Mouse (Mus musculus): Measurements from ENCODE around the gene Tmem258. TPM values are rescaled to one million over a fixed set of nuclear protein-coding genes. Genes with fewer than 3 reads are reported as not detected.

Tmem258 gene
- total and polyA plus RNA-seq, 2 experiments from 2014 or later = 188 to 368 TPM

- H3K36me3 ChIP-seq (replicated peaks; ENCODE audit: control insufficient read depth, insufficient read depth, low read length) = peaks cover 83% of the 10 kb centered on the region
- WGBS = 42% methylated on average over 2 of the region's 2 CpGs
- no peak overlapping the region for H3K4me2 ChIP-seq (ENCODE audit: low read depth, low read length)
- ATAC-seq (ENCODE audit: insufficient read depth, low read depth) (0 out of 2 replicates have a peak, but pooled peaks have one; percentile 53), DNase-seq (ENCODE audit: low spot score) (peak; percentile 62)
- no peak overlapping the region for H3K4me3 ChIP-seq (ENCODE audit: low read depth, low read length)
- H3K27me3 ChIP-seq (ENCODE audit: control insufficient read depth, insufficient read depth, low read length) = no peaks in the 10 kb centered on the region
- H3K27ac ChIP-seq (ENCODE audit: low read depth) = no peak overlapping the region
- peak; percentile 73 for TF ChIP-seq CTCF (IDR thresholded peaks at IDR 0.05; ENCODE audit: low read depth)
- TF ChIP-seq EP300 (IDR thresholded peaks at IDR 0.05; ENCODE audit: low read depth) = no peak
- H3K4me1 ChIP-seq (ENCODE audit: control insufficient read depth, insufficient read depth) = no peaks in the 10 kb centered on the region
- no peak overlapping the region for H3K9ac ChIP-seq (replicated peaks; ENCODE audit: low read depth, low read length)
- H3K9me3 ChIP-seq (replicated peaks; ENCODE audit: control insufficient read depth, low read length) = no peaks in the 10 kb centered on the region
These were observed 13.0 kb upstream of the Tmem258 start for GRCm38 (mm10) chr19:10190796-10191195.

DNA sequence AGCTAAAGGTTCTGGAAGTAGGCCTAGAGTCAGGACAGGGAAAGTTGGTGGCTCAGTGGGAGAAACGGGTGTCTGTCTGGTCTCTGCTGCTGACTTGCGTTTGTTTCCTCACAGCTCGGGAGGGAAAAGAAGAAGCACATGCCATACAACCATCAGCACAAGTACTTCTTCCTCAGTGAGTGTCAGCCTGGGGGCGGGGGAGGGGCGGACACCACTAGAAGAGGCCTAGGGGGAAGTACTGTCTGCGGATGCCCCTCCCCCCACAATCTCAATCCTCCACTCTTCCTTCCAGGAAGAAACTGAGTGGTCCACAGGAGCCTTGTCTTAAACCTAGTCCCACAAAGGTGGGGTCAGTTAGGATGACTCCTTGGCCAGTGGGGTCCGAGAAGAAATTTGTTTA lies 12.5 kb upstream of the Tmem258 start:
- no peaks in the 10 kb centered on the region for H3K9me3 ChIP-seq (replicated peaks; ENCODE audit: control insufficient read depth, low read length)
- no peak overlapping the region for H3K4me3 ChIP-seq (ENCODE audit: low read depth, low read length)
- 54% methylated on average over 7 of the region's 7 CpGs for WGBS
- no peak overlapping the region for H3K9ac ChIP-seq (replicated peaks; ENCODE audit: low read depth, low read length)
- H3K4me1 ChIP-seq (ENCODE audit: control insufficient read depth, insufficient read depth) = no peaks in the 10 kb centered on the region
- TF ChIP-seq CTCF (IDR thresholded peaks at IDR 0.05; ENCODE audit: low read depth) (no peak), EP300 (IDR thresholded peaks at IDR 0.05; ENCODE audit: low read depth) (no peak)
- DNase-seq (ENCODE audit: low spot score) (no peak), ATAC-seq (ENCODE audit: insufficient read depth, low read depth) (no peak)
- H3K27me3 ChIP-seq (ENCODE audit: control insufficient read depth, insufficient read depth, low read length) = no peaks in the 10 kb centered on the region
- H3K4me2 ChIP-seq (ENCODE audit: low read depth, low read length) = no peak overlapping the region
- peaks cover 78% of the 10 kb centered on the region for H3K36me3 ChIP-seq (replicated peaks; ENCODE audit: control insufficient read depth, insufficient read depth, low read length)
- H3K27ac ChIP-seq (ENCODE audit: low read depth) = no peak overlapping the region

DNA sequence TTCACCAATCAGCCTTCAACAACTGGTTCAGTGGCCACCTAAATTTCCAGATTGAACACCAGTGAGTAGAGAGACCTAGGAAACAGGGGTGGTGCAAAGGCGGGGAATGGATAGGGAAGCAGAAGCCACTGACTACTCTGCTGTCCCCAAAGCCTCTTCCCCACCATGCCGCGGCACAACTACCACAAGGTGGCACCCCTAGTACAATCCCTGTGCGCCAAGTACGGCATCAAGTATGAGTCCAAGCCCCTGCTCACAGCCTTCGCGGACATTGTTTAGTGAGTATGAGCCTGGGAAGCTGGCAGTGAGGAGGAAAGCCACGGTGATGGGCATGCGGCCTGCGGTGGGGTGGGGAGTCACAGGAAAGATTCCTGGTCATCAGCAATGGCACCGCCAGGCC lies 9.5 kb upstream of the Tmem258 start:
- H3K4me1 ChIP-seq (ENCODE audit: control insufficient read depth, insufficient read depth) = no peaks in the 10 kb centered on the region
- 84% methylated on average over 11 of the region's 11 CpGs for WGBS
- TF ChIP-seq CTCF (IDR thresholded peaks at IDR 0.05; ENCODE audit: low read depth) (no peak), EP300 (IDR thresholded peaks at IDR 0.05; ENCODE audit: low read depth) (no peak)
- no peak overlapping the region for H3K4me3 ChIP-seq (ENCODE audit: low read depth, low read length)
- H3K4me2 ChIP-seq (ENCODE audit: low read depth, low read length) = no peak overlapping the region
- no peaks in the 10 kb centered on the region for H3K9me3 ChIP-seq (replicated peaks; ENCODE audit: control insufficient read depth, low read length)
- ATAC-seq (ENCODE audit: insufficient read depth, low read depth) = no peak
- H3K27ac ChIP-seq (ENCODE audit: low read depth) = no peak overlapping the region
- peaks cover 51% of the 10 kb centered on the region for H3K36me3 ChIP-seq (replicated peaks; ENCODE audit: control insufficient read depth, insufficient read depth, low read length)
- no peak overlapping the region for H3K9ac ChIP-seq (replicated peaks; ENCODE audit: low read depth, low read length)
- no peaks in the 10 kb centered on the region for H3K27me3 ChIP-seq (ENCODE audit: control insufficient read depth, insufficient read depth, low read length)
- no peak for DNase-seq (ENCODE audit: low spot score)

DNA sequence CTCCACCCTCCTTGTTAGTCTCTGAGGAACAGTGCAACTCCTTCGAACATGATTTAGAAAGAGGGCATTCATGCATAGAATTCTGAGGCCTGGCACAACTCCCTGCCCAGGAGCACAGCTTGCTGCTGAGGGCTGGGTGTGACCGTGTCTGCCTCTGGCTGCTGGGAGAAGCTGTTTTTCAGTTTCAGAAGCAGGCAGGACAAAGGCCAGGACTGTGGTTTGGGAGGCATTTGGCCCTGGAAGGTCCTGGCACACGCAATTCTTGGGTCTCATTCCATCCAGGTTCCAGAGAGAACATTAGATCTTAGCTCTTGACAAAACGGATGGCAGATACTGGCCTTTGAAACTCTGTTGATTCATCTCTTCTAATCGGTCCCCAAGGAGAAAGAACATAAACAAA lies 8.6 kb upstream of the Tmem258 start:
- Histone ChIP-seq H3K4me2 (ENCODE audit: low read depth, low read length) (no peak overlapping the region), H3K27me3 (ENCODE audit: control insufficient read depth, insufficient read depth, low read length) (no peaks in the 10 kb centered on the region), H3K9ac (replicated peaks; ENCODE audit: low read depth, low read length) (no peak overlapping the region), H3K9me3 (replicated peaks; ENCODE audit: control insufficient read depth, low read length) (no peaks in the 10 kb centered on the region), H3K27ac (ENCODE audit: low read depth) (no peak overlapping the region), H3K4me1 (ENCODE audit: control insufficient read depth, insufficient read depth) (no peaks in the 10 kb centered on the region), H3K36me3 (replicated peaks; ENCODE audit: control insufficient read depth, insufficient read depth, low read length) (peaks cover 51% of the 10 kb centered on the region), H3K4me3 (ENCODE audit: low read depth, low read length) (no peak overlapping the region)
- no peak for DNase-seq (ENCODE audit: low spot score)
- WGBS = 73% methylated on average over 5 of the region's 5 CpGs
- ATAC-seq (ENCODE audit: insufficient read depth, low read depth) = no peak
- no peak for TF ChIP-seq CTCF (IDR thresholded peaks at IDR 0.05; ENCODE audit: low read depth)
- no peak for TF ChIP-seq EP300 (IDR thresholded peaks at IDR 0.05; ENCODE audit: low read depth)

- Histone ChIP-seq H3K36me3 (replicated peaks; ENCODE audit: control insufficient read depth, insufficient read depth, low read length) (peaks cover 50% of the 10 kb centered on the region), H3K27ac (ENCODE audit: low read depth) (no peak overlapping the region), H3K4me1 (ENCODE audit: control insufficient read depth, insufficient read depth) (no peaks in the 10 kb centered on the region), H3K9ac (replicated peaks; ENCODE audit: low read depth, low read length) (no peak overlapping the region), H3K4me2 (ENCODE audit: low read depth, low read length) (no peak overlapping the region), H3K27me3 (ENCODE audit: control insufficient read depth, insufficient read depth, low read length) (no peaks in the 10 kb centered on the region), H3K4me3 (ENCODE audit: low read depth, low read length) (no peak overlapping the region), H3K9me3 (replicated peaks; ENCODE audit: control insufficient read depth, low read length) (no peaks in the 10 kb centered on the region)
- TF ChIP-seq EP300 (IDR thresholded peaks at IDR 0.05; ENCODE audit: low read depth) (no peak), CTCF (IDR thresholded peaks at IDR 0.05; ENCODE audit: low read depth) (no peak)
- WGBS = 90% methylated on average over 4 of the region's 4 CpGs
- DNase-seq (ENCODE audit: low spot score) (no peak), ATAC-seq (ENCODE audit: insufficient read depth, low read depth) (no peak)
These were observed 6.7 kb upstream of the Tmem258 start for GRCm38 (mm10) chr19:10197130-10197529.

DNA sequence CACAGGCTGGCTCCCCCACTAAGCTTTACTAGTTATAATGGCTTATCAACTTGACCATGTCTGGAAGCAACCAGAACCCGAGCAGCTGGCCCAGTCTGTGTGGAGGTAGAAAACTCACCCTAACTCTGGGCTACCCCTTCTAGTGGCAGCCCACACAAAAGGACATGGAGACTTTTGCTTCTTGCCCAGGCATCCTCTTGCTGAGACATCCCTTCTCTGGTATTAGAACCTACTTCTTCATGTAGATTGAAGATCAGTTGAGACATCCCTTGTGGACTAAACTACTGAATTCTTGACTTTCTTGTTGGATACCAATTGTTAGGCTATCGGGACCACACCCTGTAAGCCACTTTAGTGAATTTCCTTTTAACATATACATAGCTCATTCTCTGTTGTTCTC lies 5.5 kb upstream of the Tmem258 start:
- Histone ChIP-seq H3K4me2 (ENCODE audit: low read depth, low read length) (no peak overlapping the region), H3K9me3 (replicated peaks; ENCODE audit: control insufficient read depth, low read length) (no peaks in the 10 kb centered on the region), H3K36me3 (replicated peaks; ENCODE audit: control insufficient read depth, insufficient read depth, low read length) (peaks cover 39% of the 10 kb centered on the region), H3K9ac (replicated peaks; ENCODE audit: low read depth, low read length) (no peak overlapping the region), H3K27ac (ENCODE audit: low read depth) (no peak overlapping the region), H3K4me3 (ENCODE audit: low read depth, low read length) (no peak overlapping the region), H3K4me1 (ENCODE audit: control insufficient read depth, insufficient read depth) (peaks cover 5% of the 10 kb centered on the region; the same call in 1 of the 2 replicates), H3K27me3 (ENCODE audit: control insufficient read depth, insufficient read depth, low read length) (no peaks in the 10 kb centered on the region)
- DNase-seq (ENCODE audit: low spot score) (no peak), ATAC-seq (ENCODE audit: insufficient read depth, low read depth) (no peak)
- no peak for TF ChIP-seq CTCF (IDR thresholded peaks at IDR 0.05; ENCODE audit: low read depth)
- TF ChIP-seq EP300 (IDR thresholded peaks at IDR 0.05; ENCODE audit: low read depth) = no peak
- 57% methylated on average over 2 of the region's 2 CpGs for WGBS
